26 mouse cellular contexts compared by ENCODE assay signal in the genomic region with DNA sequence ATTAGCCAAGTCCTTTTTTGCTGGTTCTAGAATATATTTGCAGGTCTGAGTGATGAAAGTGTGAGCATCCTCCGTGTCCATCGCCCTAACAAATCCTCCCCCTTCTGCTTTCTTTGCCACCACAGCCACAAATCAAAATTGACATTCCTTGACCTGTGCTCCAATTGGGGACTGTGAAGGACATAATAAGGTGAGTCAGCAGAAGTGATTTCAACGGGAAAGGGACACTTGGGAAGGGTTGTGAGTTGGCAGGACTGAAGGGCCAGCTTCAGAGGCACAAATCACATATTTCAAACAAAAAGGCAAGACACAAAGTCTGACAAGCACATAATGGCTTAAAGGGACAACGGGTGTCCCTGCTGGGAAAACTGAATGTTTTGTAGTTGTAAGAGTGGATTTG.
A peak's percentile ranks its signal among the peaks of the same experiment; 100 is the strongest.
DNase-seq lines count a peak whose midpoint lies in the region; ATAC-seq and TF ChIP-seq lines count a peak whose summit lies in the region.
"Had no signal": no experiment of that assay in that cellular context is flagged by ENCODE, and none has a peak within 500 bp of the region (broad histone marks: within the 10 kb centered on the region; RNA-seq: fewer than 3 reads in every experiment).

No protein-coding gene starts in this region.

- DNase-seq in heart, adult 11 months = peak; percentile 25
- DNase-seq in heart, embryonic 10.5 days (ENCODE audit: low spot score) = no peak
- DNase-seq in adrenal gland, postnatal 10 days = peak; percentile 20
- DNase-seq in adrenal gland, postnatal 36 days = peak; percentile 39 to 40
- peak; percentile 12 for DNase-seq in retina, postnatal 1 day
- DNase-seq in kidney, adult 18-20 months = no peak
- no peak for DNase-seq in stomach, postnatal 0 days (ENCODE audit: low spot score)
- DNase-seq: cerebellum, adult 11-12 months; cerebellum, adult 9-10 months; cerebellum, postnatal 14 days; gastrocnemius, postnatal 10 days; gastrocnemius, postnatal 36 days; heart, postnatal 10 days; heart, postnatal 36 days had no signal

- no peak for TF ChIP-seq CTCF in stomach, postnatal 0 days (IDR thresholded peaks at IDR 0.05; ENCODE audit: low read depth)

- H3K4me2 ChIP-seq in kidney, embryonic 14.5 days (replicated peaks; ENCODE audit: low read depth, low read length) = no peak overlapping the region
- no peak overlapping the region for H3K4me2 ChIP-seq in stomach, postnatal 0 days (replicated peaks; ENCODE audit: low read depth)
- H3K4me2 ChIP-seq: forebrain, embryonic 13.5 days; heart, embryonic 12.5 days; heart, embryonic 15.5 days; hindbrain, embryonic 13.5 days; intestine, embryonic 15.5 days had no signal

- ATAC-seq in kidney, embryonic 14.5 days (ENCODE audit: low FRiP score, low TSS enrichment) = no peak
- no peak for ATAC-seq in stomach, postnatal 0 days (ENCODE audit: low FRiP score, low TSS enrichment)
- ATAC-seq: activated CD4-positive, CD25-positive, alpha-beta regulatory T cell, adult 4 months; CD4-positive, CD25-positive, alpha-beta regulatory T cell, adult 4 months; forebrain, embryonic 13.5 days; forebrain, embryonic 16.5 days; hindbrain, embryonic 16.5 days; intestine, embryonic 15.5 days had no signal

- no peaks in the 10 kb centered on the region for H3K27me3 ChIP-seq in heart, embryonic 10.5 days (ENCODE audit: insufficient read depth, poor library complexity, severe bottlenecking)
- no peaks in the 10 kb centered on the region for H3K27me3 ChIP-seq in kidney, embryonic 14.5 days (ENCODE audit: control insufficient read depth, insufficient read depth, low read length)
- H3K27me3 ChIP-seq in stomach, postnatal 0 days (ENCODE audit: control insufficient read depth, insufficient read depth, low read length) = no peaks in the 10 kb centered on the region
- H3K27me3 ChIP-seq: forebrain, embryonic 13.5 days; heart, embryonic 12.5 days; heart, embryonic 15.5 days; hindbrain, embryonic 13.5 days; intestine, embryonic 15.5 days had no signal

- no peaks in the 10 kb centered on the region for H3K4me1 ChIP-seq in heart, embryonic 10.5 days
- H3K4me1 ChIP-seq in kidney, embryonic 14.5 days (ENCODE audit: control insufficient read depth, insufficient read depth, low read length) = no peaks in the 10 kb centered on the region
- H3K4me1 ChIP-seq in stomach, postnatal 0 days (replicated peaks; ENCODE audit: control insufficient read depth, insufficient read depth) = no peaks in the 10 kb centered on the region
- H3K4me1 ChIP-seq: forebrain, embryonic 13.5 days; heart, embryonic 12.5 days; heart, embryonic 15.5 days; hindbrain, embryonic 13.5 days; intestine, embryonic 15.5 days had no signal

- no peak overlapping the region for H3K27ac ChIP-seq in heart, embryonic 10.5 days
- H3K27ac ChIP-seq in kidney, embryonic 14.5 days (ENCODE audit: low read depth, low read length) = no peak overlapping the region
- H3K27ac ChIP-seq in stomach, postnatal 0 days (replicated peaks) = no peak overlapping the region
- H3K27ac ChIP-seq: forebrain, embryonic 10.5 days; forebrain, embryonic 13.5 days; heart, embryonic 15.5 days; hindbrain, embryonic 10.5 days; hindbrain, embryonic 13.5 days; intestine, embryonic 15.5 days had no signal

- H3K9ac ChIP-seq in kidney, embryonic 14.5 days (ENCODE audit: low read depth, low read length) = no peak overlapping the region
- H3K9ac ChIP-seq in stomach, postnatal 0 days (ENCODE audit: low read length) = no peak overlapping the region
- H3K9ac ChIP-seq: forebrain, embryonic 13.5 days; heart, embryonic 12.5 days; heart, embryonic 15.5 days; hindbrain, embryonic 13.5 days; intestine, embryonic 15.5 days had no signal

- TF ChIP-seq EP300 in stomach, postnatal 0 days (optimal IDR thresholded peaks at IDR 0.05) = no peak

- no peak overlapping the region for H3K4me3 ChIP-seq in heart, embryonic 10.5 days
- H3K4me3 ChIP-seq in kidney, embryonic 14.5 days (ENCODE audit: low read length) = no peak overlapping the region
- H3K4me3 ChIP-seq in stomach, postnatal 0 days (ENCODE audit: low read depth, low read length) = no peak overlapping the region
- H3K4me3 ChIP-seq: forebrain, embryonic 10.5 days; forebrain, embryonic 13.5 days; heart, embryonic 12.5 days; heart, embryonic 15.5 days; hindbrain, embryonic 10.5 days; hindbrain, embryonic 13.5 days; intestine, embryonic 15.5 days had no signal

- H3K36me3 ChIP-seq in heart, embryonic 10.5 days = no peaks in the 10 kb centered on the region
- no peaks in the 10 kb centered on the region for H3K36me3 ChIP-seq in kidney, embryonic 14.5 days (ENCODE audit: control insufficient read depth, insufficient read depth, low read length)
- H3K36me3 ChIP-seq in stomach, postnatal 0 days (ENCODE audit: control insufficient read depth, insufficient read depth, low read length) = no peaks in the 10 kb centered on the region
- H3K36me3 ChIP-seq: forebrain, embryonic 10.5 days; heart, embryonic 12.5 days; heart, embryonic 15.5 days; hindbrain, embryonic 10.5 days; hindbrain, embryonic 13.5 days; intestine, embryonic 15.5 days had no signal

- H3K9me3 ChIP-seq in heart, embryonic 10.5 days = no peaks in the 10 kb centered on the region
- no peaks in the 10 kb centered on the region for H3K9me3 ChIP-seq in kidney, embryonic 14.5 days (ENCODE audit: control insufficient read depth, low read length)
- H3K9me3 ChIP-seq in stomach, postnatal 0 days (ENCODE audit: control insufficient read depth, low read length) = no peaks in the 10 kb centered on the region
- H3K9me3 ChIP-seq: forebrain, embryonic 10.5 days; forebrain, embryonic 13.5 days; heart, embryonic 12.5 days; heart, embryonic 15.5 days; hindbrain, embryonic 10.5 days; hindbrain, embryonic 13.5 days; intestine, embryonic 15.5 days had no signal

- WGBS in heart, embryonic 10.5 days = 73% methylated on average over 4 of the region's 4 CpGs
- WGBS in kidney, embryonic 14.5 days = 37% methylated on average over 4 of the region's 4 CpGs
- WGBS in stomach, postnatal 0 days = 53% methylated on average over 4 of the region's 4 CpGs

Comparison
In these comparisons a context has a peak if more than half of its experiments do, and no peak if none do; other contexts are left out.
1. DNase-seq: peak in heart, adult 11 months (single experiment), adrenal gland, postnatal 10 days (single experiment), adrenal gland, postnatal 36 days (2 of 2) and retina, postnatal 1 day (single experiment); none in heart, embryonic 10.5 days (single experiment), kidney, adult 18-20 months (single experiment) and stomach, postnatal 0 days (single experiment).